Mouse (Mus musculus): Measurements from ENCODE around the gene Ctnnd2.

Ctnnd2 gene

GRCm38 (mm10) chr15:30740728-30741127 is 568.3 kb downstream of the Ctnnd2 start:
- DNase-seq = peak; percentile 84

GRCm38 (mm10) chr15:30757991-30758390 is 585.6 kb downstream of the Ctnnd2 start:
- DNase-seq = no peak

GRCm38 (mm10) chr15:30762211-30762610 is 589.8 kb downstream of the Ctnnd2 start:
- no peak for DNase-seq

- no peak for DNase-seq
Measured at GRCm38 (mm10) chr15:30762695-30763285, 590.4 kb downstream of the Ctnnd2 start.

GRCm38 (mm10) chr15:30776931-30777330 is 604.5 kb downstream of the Ctnnd2 start:
- DNase-seq = no peak

GRCm38 (mm10) chr15:30777801-30778200 is 605.4 kb downstream of the Ctnnd2 start:
- no peak for DNase-seq

GRCm38 (mm10) chr15:30779903-30780302 is 607.5 kb downstream of the Ctnnd2 start:
- DNase-seq = no peak

GRCm38 (mm10) chr15:30780977-30781376 is 608.6 kb downstream of the Ctnnd2 start:
- DNase-seq = no peak

GRCm38 (mm10) chr15:30785706-30786320 is 613.4 kb downstream of the Ctnnd2 start:
- DNase-seq = no peak

- DNase-seq = no peak
Measured at GRCm38 (mm10) chr15:30793260-30793659, 620.9 kb downstream of the Ctnnd2 start.

- DNase-seq = no peak
Measured at GRCm38 (mm10) chr15:30795723-30796122, 623.3 kb downstream of the Ctnnd2 start.

GRCm38 (mm10) chr15:30827424-30828263 is 655.3 kb downstream of the Ctnnd2 start:
- peak; percentile 60 for DNase-seq

GRCm38 (mm10) chr15:30857277-30858176 is 685.1 kb downstream of the Ctnnd2 start:
- no peak for DNase-seq

GRCm38 (mm10) chr15:30867429-30867828 is 695.0 kb downstream of the Ctnnd2 start:
- DNase-seq = no peak

- no peak for DNase-seq
Measured at GRCm38 (mm10) chr15:30869673-30870512, 697.5 kb downstream of the Ctnnd2 start.

- DNase-seq = no peak
Measured at GRCm38 (mm10) chr15:30875523-30875922, 703.1 kb downstream of the Ctnnd2 start.

GRCm38 (mm10) chr15:30884692-30885334 is 712.4 kb downstream of the Ctnnd2 start:
- DNase-seq = no peak

- no peak for DNase-seq
Measured at GRCm38 (mm10) chr15:30885410-30885809, 713.0 kb downstream of the Ctnnd2 start.

- DNase-seq = peak; percentile 86
Measured at GRCm38 (mm10) chr15:30887559-30887958, 715.2 kb downstream of the Ctnnd2 start.

- DNase-seq = no peak
Measured at GRCm38 (mm10) chr15:30891986-30892385, 719.6 kb downstream of the Ctnnd2 start.

GRCm38 (mm10) chr15:30895063-30895462 is 722.7 kb downstream of the Ctnnd2 start:
- DNase-seq = peak; percentile 49

Data from layer of hippocampus, adult 9-11 months (tissue).